In genomic region chr10:9881781-9882320, GRCm38 (mm10) we compare ENCODE assay signal across 7 mouse cellular contexts. TPM values are rescaled to one million over a fixed set of nuclear protein-coding genes. Genes with fewer than 3 reads are reported as not detected.
A peak's percentile ranks its signal among the peaks of the same experiment; 100 is the strongest.
DNase-seq lines count a peak whose midpoint lies in the region; ATAC-seq and TF ChIP-seq lines count a peak whose summit lies in the region.
"Not testable (repeated sequence)": the region's sequence is repeated elsewhere in the genome, so short reads cannot be mapped to it uniquely, and the experiment has no call there.

No protein-coding gene starts in this region.

- H3K4me3 ChIP-seq in intestine, postnatal 0 days (ENCODE audit: low read depth, low read length); macrophage (ENCODE audit: inconsistent target); stomach, postnatal 0 days (ENCODE audit: low read depth, low read length): not testable (repeated sequence)

- H3K4me2 ChIP-seq in intestine, postnatal 0 days (replicated peaks; ENCODE audit: low read depth); stomach, postnatal 0 days (replicated peaks; ENCODE audit: low read depth): not testable (repeated sequence)

- H3K9ac ChIP-seq in intestine, postnatal 0 days (ENCODE audit: low read depth, low read length); stomach, postnatal 0 days (ENCODE audit: low read length): not testable (repeated sequence)

- not testable (repeated sequence) for H3K27ac ChIP-seq in intestine, postnatal 0 days (ENCODE audit: low read depth, low read length); stomach, postnatal 0 days (replicated peaks)
- H3K27ac ChIP-seq in macrophage, result peak overlapping the region; percentile 74

- not testable (repeated sequence) for TF ChIP-seq EP300 in stomach, postnatal 0 days (optimal IDR thresholded peaks at IDR 0.05)

- not testable (repeated sequence) for H3K27me3 ChIP-seq in intestine, postnatal 0 days (replicated peaks; ENCODE audit: control insufficient read depth, insufficient read depth, low read length); stomach, postnatal 0 days (ENCODE audit: control insufficient read depth, insufficient read depth, low read length)

- WGBS in intestine, postnatal 0 days, result 92% methylated on average over 5 of the region's 5 CpGs
- WGBS in macrophage (ENCODE audit: missing documents), result 68% methylated on average over 5 of the region's 5 CpGs
- 93% methylated on average over 5 of the region's 5 CpGs for WGBS in stomach, postnatal 0 days

- peaks cover 90% of the 10 kb centered on the region for H3K79me2 ChIP-seq in macrophage (ENCODE audit: inconsistent target)

- peak; percentile 56; the same call in 1 of the 2 replicates for ATAC-seq in intestine, postnatal 0 days
- 0 out of 2 replicates have a peak, but pooled peaks have one; percentile 45 for ATAC-seq in stomach, postnatal 0 days (ENCODE audit: low FRiP score, low TSS enrichment)

- DNase-seq in 416B (ENCODE audit: low read depth), result peak; percentile 63
- peak; percentile 57 for DNase-seq in NIH3T3 (ENCODE audit: low read depth)
- DNase-seq in heart, adult 11 months, result peak; percentile 95
- peak; percentile 4 for DNase-seq in kidney, adult 18-20 months
- not testable (repeated sequence) for DNase-seq in stomach, postnatal 0 days (ENCODE audit: low spot score)

- TF ChIP-seq CTCF in intestine, postnatal 0 days (IDR thresholded peaks at IDR 0.05; ENCODE audit: low read depth); stomach, postnatal 0 days (IDR thresholded peaks at IDR 0.05; ENCODE audit: low read depth): not testable (repeated sequence)

- not testable (repeated sequence) for H3K36me3 ChIP-seq in intestine, postnatal 0 days (ENCODE audit: control insufficient read depth, insufficient read depth); macrophage (ENCODE audit: inconsistent target); stomach, postnatal 0 days (ENCODE audit: control insufficient read depth, insufficient read depth, low read length)

- H3K4me1 ChIP-seq in intestine, postnatal 0 days (replicated peaks; ENCODE audit: control insufficient read depth, insufficient read depth, low read length); stomach, postnatal 0 days (replicated peaks; ENCODE audit: control insufficient read depth, insufficient read depth): not testable (repeated sequence)

- not testable (repeated sequence) for H3K9me3 ChIP-seq in intestine, postnatal 0 days (ENCODE audit: control insufficient read depth); stomach, postnatal 0 days (ENCODE audit: control insufficient read depth, low read length)

RNA-seq across cellular contexts. Expression of gene Stxbp5, which starts 19.0 kb away (rescaled TPM):
- polyA plus RNA-seq in intestine, postnatal 0 days (2015; fragmentation: Nextera tagmentation; extraction: Ambion mirVana), result 3.9 and 4.6 TPM in 2 replicates
- 100 to 1,000 TPM; 115 to 676 (median 316) TPM for total RNA-seq in macrophage (2018; cell fraction: chromatin; rRNA removed)
- 100 to 1,000 TPM in 3 of 26 experiments, 10 to 100 TPM in 23; 44.1 to 107 (median 65.4) TPM for total RNA-seq in macrophage (2018; cell fraction: cytosol; rRNA removed)
- total RNA-seq in macrophage (2018; cell fraction: nucleus; rRNA removed), result 100 to 1,000 TPM in 21 of 26 experiments, 10 to 100 TPM in 5; 75.8 to 438 (median 173) TPM
- polyA plus RNA-seq in macrophage (2018), result 45.1 to 61.9 TPM (median 56.5 TPM) in 3 replicates
- 2.8 and 3.3 TPM in 2 replicates for polyA plus RNA-seq in stomach, postnatal 0 days (2015; fragmentation: Nextera tagmentation; extraction: Ambion mirVana)
